Mouse (Mus musculus): ENCODE data around the gene Pex5l. TPM values are rescaled to one million over a fixed set of nuclear protein-coding genes. Genes with fewer than 3 reads are reported as not detected.

The Pex5l gene
- polyA plus RNA-seq, 1 experiment from 2014 or later, result 0.14 TPM

- Histone ChIP-seq H3K4me3 (ENCODE audit: low read depth, low read length) (no peak overlapping the region), H3K27me3 (replicated peaks; ENCODE audit: control insufficient read depth, insufficient read depth, low read length) (no peaks in the 10 kb centered on the region), H3K9ac (ENCODE audit: low read depth, low read length) (no peak overlapping the region), H3K36me3 (ENCODE audit: control insufficient read depth, insufficient read depth) (no peaks in the 10 kb centered on the region), H3K4me2 (replicated peaks; ENCODE audit: low read depth) (no peak overlapping the region), H3K27ac (ENCODE audit: low read depth, low read length) (no peak overlapping the region), H3K4me1 (replicated peaks; ENCODE audit: control insufficient read depth, insufficient read depth, low read length) (no peaks in the 10 kb centered on the region), H3K9me3 (ENCODE audit: control insufficient read depth) (no peaks in the 10 kb centered on the region)
- 75% methylated on average over 3 of the region's 3 CpGs for WGBS
- TF ChIP-seq CTCF (IDR thresholded peaks at IDR 0.05; ENCODE audit: low read depth), result no peak
- no peak for ATAC-seq
Observed at GRCm38 (mm10) chr3:33001769-33002168, 141.3 kb downstream of the Pex5l start.

- no peak for TF ChIP-seq CTCF (IDR thresholded peaks at IDR 0.05; ENCODE audit: low read depth)
- Histone ChIP-seq H3K4me2 (replicated peaks; ENCODE audit: low read depth) (no peak overlapping the region), H3K4me1 (replicated peaks; ENCODE audit: control insufficient read depth, insufficient read depth, low read length) (no peaks in the 10 kb centered on the region), H3K9ac (ENCODE audit: low read depth, low read length) (no peak overlapping the region), H3K9me3 (ENCODE audit: control insufficient read depth) (no peaks in the 10 kb centered on the region), H3K27me3 (replicated peaks; ENCODE audit: control insufficient read depth, insufficient read depth, low read length) (no peaks in the 10 kb centered on the region), H3K36me3 (ENCODE audit: control insufficient read depth, insufficient read depth) (no peaks in the 10 kb centered on the region), H3K4me3 (ENCODE audit: low read depth, low read length) (no peak overlapping the region), H3K27ac (ENCODE audit: low read depth, low read length) (no peak overlapping the region)
- no peak for ATAC-seq
- 89% methylated on average over 8 of the region's 8 CpGs for WGBS
Observed at GRCm38 (mm10) chr3:33000383-33001015, 142.5 kb downstream of the Pex5l start.

- no peak overlapping the region for H3K4me3 ChIP-seq (ENCODE audit: low read depth, low read length)
- no peak for TF ChIP-seq CTCF (IDR thresholded peaks at IDR 0.05; ENCODE audit: low read depth)
- no peaks in the 10 kb centered on the region for H3K36me3 ChIP-seq (ENCODE audit: control insufficient read depth, insufficient read depth)
- no peak overlapping the region for H3K27ac ChIP-seq (ENCODE audit: low read depth, low read length)
- no peaks in the 10 kb centered on the region for H3K4me1 ChIP-seq (replicated peaks; ENCODE audit: control insufficient read depth, insufficient read depth, low read length)
- H3K9ac ChIP-seq (ENCODE audit: low read depth, low read length), result no peak overlapping the region
- no peaks in the 10 kb centered on the region for H3K27me3 ChIP-seq (replicated peaks; ENCODE audit: control insufficient read depth, insufficient read depth, low read length)
- H3K9me3 ChIP-seq (ENCODE audit: control insufficient read depth), result no peaks in the 10 kb centered on the region
- WGBS, result 67% methylated on average over 12 of the region's 12 CpGs
- ATAC-seq, result no peak
- no peak overlapping the region for H3K4me2 ChIP-seq (replicated peaks; ENCODE audit: low read depth)
Observed at GRCm38 (mm10) chr3:32991713-32992575, 151.1 kb downstream of the Pex5l start.

GRCm38 (mm10) chr3:32987806-32988205 lies 155.2 kb downstream of the Pex5l start:
- Histone ChIP-seq H3K36me3 (ENCODE audit: control insufficient read depth, insufficient read depth) (no peaks in the 10 kb centered on the region), H3K4me2 (replicated peaks; ENCODE audit: low read depth) (no peak overlapping the region), H3K27ac (ENCODE audit: low read depth, low read length) (no peak overlapping the region), H3K4me1 (replicated peaks; ENCODE audit: control insufficient read depth, insufficient read depth, low read length) (no peaks in the 10 kb centered on the region), H3K27me3 (replicated peaks; ENCODE audit: control insufficient read depth, insufficient read depth, low read length) (no peaks in the 10 kb centered on the region), H3K4me3 (ENCODE audit: low read depth, low read length) (no peak overlapping the region), H3K9me3 (ENCODE audit: control insufficient read depth) (no peaks in the 10 kb centered on the region), H3K9ac (ENCODE audit: low read depth, low read length) (no peak overlapping the region)
- TF ChIP-seq CTCF (IDR thresholded peaks at IDR 0.05; ENCODE audit: low read depth), result no peak
- no peak for ATAC-seq
- 67% methylated on average over 5 of the region's 5 CpGs for WGBS

GRCm38 (mm10) chr3:32985141-32985540 lies 157.9 kb downstream of the Pex5l start:
- H3K27me3 ChIP-seq (replicated peaks; ENCODE audit: control insufficient read depth, insufficient read depth, low read length), result no peaks in the 10 kb centered on the region
- no peaks in the 10 kb centered on the region for H3K4me1 ChIP-seq (replicated peaks; ENCODE audit: control insufficient read depth, insufficient read depth, low read length)
- ATAC-seq, result no peak
- no peak overlapping the region for H3K27ac ChIP-seq (ENCODE audit: low read depth, low read length)
- H3K9me3 ChIP-seq (ENCODE audit: control insufficient read depth), result no peaks in the 10 kb centered on the region
- no peak overlapping the region for H3K4me3 ChIP-seq (ENCODE audit: low read depth, low read length)
- H3K4me2 ChIP-seq (replicated peaks; ENCODE audit: low read depth), result no peak overlapping the region
- no peaks in the 10 kb centered on the region for H3K36me3 ChIP-seq (ENCODE audit: control insufficient read depth, insufficient read depth)
- no peak overlapping the region for H3K9ac ChIP-seq (ENCODE audit: low read depth, low read length)
- no peak for TF ChIP-seq CTCF (IDR thresholded peaks at IDR 0.05; ENCODE audit: low read depth)
- 63% methylated on average over 3 of the region's 3 CpGs for WGBS

- no peak for TF ChIP-seq CTCF (IDR thresholded peaks at IDR 0.05; ENCODE audit: low read depth)
- Histone ChIP-seq H3K27ac (ENCODE audit: low read depth, low read length) (no peak overlapping the region), H3K9me3 (ENCODE audit: control insufficient read depth) (no peaks in the 10 kb centered on the region), H3K4me1 (replicated peaks; ENCODE audit: control insufficient read depth, insufficient read depth, low read length) (no peaks in the 10 kb centered on the region), H3K4me2 (replicated peaks; ENCODE audit: low read depth) (no peak overlapping the region), H3K36me3 (ENCODE audit: control insufficient read depth, insufficient read depth) (no peaks in the 10 kb centered on the region), H3K9ac (ENCODE audit: low read depth, low read length) (no peak overlapping the region), H3K4me3 (ENCODE audit: low read depth, low read length) (no peak overlapping the region), H3K27me3 (replicated peaks; ENCODE audit: control insufficient read depth, insufficient read depth, low read length) (no peaks in the 10 kb centered on the region)
- 71% methylated on average over 4 of the region's 4 CpGs for WGBS
- no peak for ATAC-seq
Observed at GRCm38 (mm10) chr3:32979981-32980380, 163.1 kb downstream of the Pex5l start.
